In genomic region chr13:54874291-54875200, GRCm38 (mm10) we compare ENCODE assay signal across 9 mouse cellular contexts.
DNase-seq lines count a peak whose midpoint lies in the region; ATAC-seq and TF ChIP-seq lines count a peak whose summit lies in the region.
"Had no signal": no experiment of that assay in that cellular context is flagged by ENCODE, and none has a peak within 500 bp of the region (broad histone marks: within the 10 kb centered on the region; RNA-seq: fewer than 3 reads in every experiment).

No protein-coding gene starts in this region.

- no peaks in the 10 kb centered on the region for H3K9me3 ChIP-seq in embryonic facial prominence, embryonic 10.5 days
- no peaks in the 10 kb centered on the region for H3K9me3 ChIP-seq in hindbrain, embryonic 16.5 days (ENCODE audit: control insufficient read depth, low read length)
- no peaks in the 10 kb centered on the region for H3K9me3 ChIP-seq in neural tube, embryonic 15.5 days (replicated peaks)

- WGBS in embryonic facial prominence, embryonic 10.5 days = 1% methylated on average over 38 of the region's 38 CpGs
- under 1% methylated on average over 38 of the region's 38 CpGs for WGBS in hindbrain, embryonic 16.5 days
- WGBS in neural tube, embryonic 15.5 days = under 1% methylated on average over 38 of the region's 38 CpGs
- WGBS in thymus, adult 2 months = 10% methylated on average over 38 of the region's 38 CpGs

- no peak for TF ChIP-seq CTCF in left cerebral cortex, adult 2 months (IDR thresholded peaks at IDR 0.05)
- no peak for TF ChIP-seq CTCF in thymus, adult 2 months (IDR thresholded peaks at IDR 0.05; ENCODE audit: borderline replicate concordance, control insufficient read depth, extremely low read depth, insufficient read depth, low read length, poor library complexity)

- H3K9ac ChIP-seq in hindbrain, embryonic 16.5 days (ENCODE audit: low read depth, low read length) = peak overlapping the region; percentile 62
- H3K9ac ChIP-seq in neural tube, embryonic 15.5 days (replicated peaks) = peak overlapping the region; percentile 28

- intact Hi-C loops in left cerebral cortex, adult 2 months (cut with DNase I) = loop anchor here (5.0 kb wide), 1 partner anchor 57 kb away; no protein-coding TSS in a partner anchor

- peak overlapping the region; percentile 47; the same call in 1 of the 2 replicates for H3K27ac ChIP-seq in left cerebral cortex, adult 2 months
- H3K27ac ChIP-seq in embryonic facial prominence, embryonic 10.5 days (replicated peaks) = peak overlapping the region; percentile 66
- H3K27ac ChIP-seq in hindbrain, embryonic 16.5 days (ENCODE audit: low read depth, low read length) = peak overlapping the region; percentile 85
- H3K27ac ChIP-seq in neural tube, embryonic 15.5 days (replicated peaks) = peak overlapping the region; percentile 70
- no peak overlapping the region for H3K27ac ChIP-seq in thymus, adult 2 months (ENCODE audit: control insufficient read depth, insufficient read depth, low read length)

- DNase-seq in left cerebral cortex, adult 2 months (ENCODE audit: extremely low spot score in 1 of 2, low spot score in 2 of 2) = peak in 1 of 2 experiments; percentile 19
- no peak for DNase-seq in left cerebral cortex, adult 9 months (ENCODE audit: low spot score in 2 of 2)
- peak; percentile 40 for DNase-seq in embryonic facial prominence, embryonic 10.5 days (ENCODE audit: low spot score)
- no peak for DNase-seq in thymus, adult 2 months
- DNase-seq in left cerebral cortex, adult 11 months (ENCODE audit: low spot score) = no peak
- DNase-seq in gastrocnemius, postnatal 10 days = no peak

- H3K4me3 ChIP-seq in left cerebral cortex, adult 2 months = peak overlapping the region; percentile 38
- peak overlapping the region; percentile 46 for H3K4me3 ChIP-seq in embryonic facial prominence, embryonic 10.5 days
- H3K4me3 ChIP-seq in hindbrain, embryonic 16.5 days (ENCODE audit: low read length) = peak overlapping the region; percentile 30
- peak overlapping the region; percentile 25 for H3K4me3 ChIP-seq in neural tube, embryonic 15.5 days (replicated peaks)
- no peak overlapping the region for H3K4me3 ChIP-seq in thymus, adult 2 months (ENCODE audit: control insufficient read depth, insufficient read depth, low read length)

- peaks cover 22% of the 10 kb centered on the region for H3K4me1 ChIP-seq in embryonic facial prominence, embryonic 10.5 days
- peaks cover 19% of the 10 kb centered on the region for H3K4me1 ChIP-seq in hindbrain, embryonic 16.5 days (ENCODE audit: control insufficient read depth, insufficient read depth, low read depth, low read length)
- peaks cover 22% of the 10 kb centered on the region for H3K4me1 ChIP-seq in neural tube, embryonic 15.5 days
- H3K4me1 ChIP-seq in thymus, adult 2 months (replicated peaks; ENCODE audit: control insufficient read depth, insufficient read depth, low read length) = no peaks in the 10 kb centered on the region

- H3K4me2 ChIP-seq in hindbrain, embryonic 16.5 days (ENCODE audit: low read length) = peak overlapping the region; percentile 61
- peak overlapping the region; percentile 57 for H3K4me2 ChIP-seq in neural tube, embryonic 15.5 days

- no peaks in the 10 kb centered on the region for H3K36me3 ChIP-seq in embryonic facial prominence, embryonic 10.5 days (replicated peaks)
- H3K36me3 ChIP-seq in hindbrain, embryonic 16.5 days (ENCODE audit: control insufficient read depth, insufficient read depth, low read length) = no peaks in the 10 kb centered on the region
- H3K36me3 ChIP-seq in neural tube, embryonic 15.5 days = no peaks in the 10 kb centered on the region
- H3K36me3 ChIP-seq in thymus, adult 2 months (ENCODE audit: control insufficient read depth, insufficient read depth, low read length) = no peaks in the 10 kb centered on the region

- peaks cover 78% of the 10 kb centered on the region for H3K27me3 ChIP-seq in embryonic facial prominence, embryonic 10.5 days (replicated peaks; ENCODE audit: low read depth, poor library complexity, severe bottlenecking)
- no peaks in the 10 kb centered on the region; the same call in 1 of the 2 replicates for H3K27me3 ChIP-seq in hindbrain, embryonic 16.5 days (replicated peaks; ENCODE audit: control insufficient read depth, insufficient read depth, low read length)
- peaks cover 7% of the 10 kb centered on the region; the same call in 1 of the 2 replicates for H3K27me3 ChIP-seq in neural tube, embryonic 15.5 days (replicated peaks)
- H3K27me3 ChIP-seq in thymus, adult 2 months (ENCODE audit: control insufficient read depth, insufficient read depth, low read length) = peaks cover 5% of the 10 kb centered on the region; the same call in 1 of the 2 replicates

- ATAC-seq in hindbrain, embryonic 16.5 days = peak; percentile 67
- peak; percentile 78 for ATAC-seq in neural tube, embryonic 15.5 days (ENCODE audit: low FRiP score)
- ATAC-seq: inflammation-experienced regulatory T-cells, adult 6 months had no signal

- TF ChIP-seq POLR2A in thymus, adult 2 months (IDR thresholded peaks at IDR 0.05; ENCODE audit: control insufficient read depth, extremely low read depth, insufficient read depth, low read length, poor library complexity) = no peak
